Mouse (Mus musculus): Measurements from ENCODE around the gene Yars. TPM values are rescaled to one million over a fixed set of nuclear protein-coding genes. Genes with fewer than 3 reads are reported as not detected.

The Yars gene
- polyA plus RNA-seq, 1 experiment from 2014 or later = 102 TPM

- H3K27me3 ChIP-seq (ENCODE audit: control insufficient read depth, insufficient read depth, low read length) = peaks cover 40% of the 10 kb centered on the region
- peak overlapping the region; percentile 17 for H3K4me2 ChIP-seq (replicated peaks; ENCODE audit: low read depth, low read length)
- DNase-seq (ENCODE audit: low spot score) (no peak), ATAC-seq (ENCODE audit: low FRiP score) (no peak)
- H3K9me3 ChIP-seq (ENCODE audit: control insufficient read depth, low read length) = no peaks in the 10 kb centered on the region
- H3K4me1 ChIP-seq (replicated peaks; ENCODE audit: control insufficient read depth, insufficient read depth, low read length) = peaks cover 13% of the 10 kb centered on the region
- H3K27ac ChIP-seq (ENCODE audit: low read depth, low read length) = no peak overlapping the region
- WGBS = 14% methylated on average over 15 of the region's 15 CpGs
- H3K36me3 ChIP-seq (ENCODE audit: control insufficient read depth, insufficient read depth, low read length) = no peaks in the 10 kb centered on the region
- H3K4me3 ChIP-seq (ENCODE audit: low read depth, low read length) = no peak overlapping the region
- no peak overlapping the region for H3K9ac ChIP-seq (ENCODE audit: low read depth, low read length)
These were observed 61.4 kb downstream of the Yars start for GRCm38 (mm10) chr4:129250759-129251481.

GRCm38 (mm10) chr4:129251482-129252125, 62.0 kb downstream of the Yars start:
- H3K9me3 ChIP-seq (ENCODE audit: control insufficient read depth, low read length) = no peaks in the 10 kb centered on the region
- ATAC-seq (ENCODE audit: low FRiP score) = peak; percentile 43; the same call in 1 of the 2 replicates
- H3K4me3 ChIP-seq (ENCODE audit: low read depth, low read length) = no peak overlapping the region
- peak overlapping the region; percentile 17; the same call in 1 of the 2 replicates for H3K4me2 ChIP-seq (replicated peaks; ENCODE audit: low read depth, low read length)
- no peak overlapping the region for H3K9ac ChIP-seq (ENCODE audit: low read depth, low read length)
- peaks cover 35% of the 10 kb centered on the region for H3K27me3 ChIP-seq (ENCODE audit: control insufficient read depth, insufficient read depth, low read length)
- peaks cover 13% of the 10 kb centered on the region for H3K4me1 ChIP-seq (replicated peaks; ENCODE audit: control insufficient read depth, insufficient read depth, low read length)
- WGBS = 2% methylated on average over 15 of the region's 15 CpGs
- peak; percentile 46 for DNase-seq (ENCODE audit: low spot score)
- H3K36me3 ChIP-seq (ENCODE audit: control insufficient read depth, insufficient read depth, low read length) = no peaks in the 10 kb centered on the region
- H3K27ac ChIP-seq (ENCODE audit: low read depth, low read length) = no peak overlapping the region

- Histone ChIP-seq H3K27me3 (ENCODE audit: control insufficient read depth, insufficient read depth, low read length) (peaks cover 26% of the 10 kb centered on the region), H3K9ac (ENCODE audit: low read depth, low read length) (no peak overlapping the region), H3K36me3 (ENCODE audit: control insufficient read depth, insufficient read depth, low read length) (no peaks in the 10 kb centered on the region), H3K4me2 (replicated peaks; ENCODE audit: low read depth, low read length) (no peak overlapping the region), H3K4me3 (ENCODE audit: low read depth, low read length) (no peak overlapping the region), H3K27ac (ENCODE audit: low read depth, low read length) (no peak overlapping the region), H3K9me3 (ENCODE audit: control insufficient read depth, low read length) (no peaks in the 10 kb centered on the region), H3K4me1 (replicated peaks; ENCODE audit: control insufficient read depth, insufficient read depth, low read length) (peaks cover 13% of the 10 kb centered on the region)
- WGBS = 82% methylated on average over 2 of the region's 2 CpGs
- no peak for ATAC-seq (ENCODE audit: low FRiP score)
- DNase-seq (ENCODE audit: low spot score) = no peak
These were observed 62.9 kb downstream of the Yars start for GRCm38 (mm10) chr4:129252492-129252891.

GRCm38 (mm10) chr4:129254571-129254970, 65.0 kb downstream of the Yars start:
- Histone ChIP-seq H3K9me3 (ENCODE audit: control insufficient read depth, low read length) (no peaks in the 10 kb centered on the region), H3K9ac (ENCODE audit: low read depth, low read length) (no peak overlapping the region), H3K4me2 (replicated peaks; ENCODE audit: low read depth, low read length) (no peak overlapping the region), H3K36me3 (ENCODE audit: control insufficient read depth, insufficient read depth, low read length) (no peaks in the 10 kb centered on the region), H3K27ac (ENCODE audit: low read depth, low read length) (no peak overlapping the region), H3K27me3 (ENCODE audit: control insufficient read depth, insufficient read depth, low read length) (peaks cover 10% of the 10 kb centered on the region; the same call in 1 of the 2 replicates), H3K4me1 (replicated peaks; ENCODE audit: control insufficient read depth, insufficient read depth, low read length) (peaks cover 7% of the 10 kb centered on the region), H3K4me3 (ENCODE audit: low read depth, low read length) (no peak overlapping the region)
- DNase-seq (ENCODE audit: low spot score) (no peak), ATAC-seq (ENCODE audit: low FRiP score) (no peak)
- WGBS = 98% methylated on average over 3 of the region's 3 CpGs

- peaks cover 3% of the 10 kb centered on the region; the same call in 1 of the 2 replicates for H3K27me3 ChIP-seq (ENCODE audit: control insufficient read depth, insufficient read depth, low read length)
- WGBS = 24% methylated on average over 8 of the region's 8 CpGs
- no peaks in the 10 kb centered on the region for H3K9me3 ChIP-seq (ENCODE audit: control insufficient read depth, low read length)
- no peak overlapping the region for H3K4me2 ChIP-seq (replicated peaks; ENCODE audit: low read depth, low read length)
- ATAC-seq (ENCODE audit: low FRiP score) (no peak), DNase-seq (ENCODE audit: low spot score) (no peak)
- H3K4me3 ChIP-seq (ENCODE audit: low read depth, low read length) = no peak overlapping the region
- no peak overlapping the region for H3K27ac ChIP-seq (ENCODE audit: low read depth, low read length)
- H3K36me3 ChIP-seq (ENCODE audit: control insufficient read depth, insufficient read depth, low read length) = no peaks in the 10 kb centered on the region
- peaks cover 5% of the 10 kb centered on the region for H3K4me1 ChIP-seq (replicated peaks; ENCODE audit: control insufficient read depth, insufficient read depth, low read length)
- no peak overlapping the region for H3K9ac ChIP-seq (ENCODE audit: low read depth, low read length)
These were observed 67.2 kb downstream of the Yars start for GRCm38 (mm10) chr4:129256450-129257380.

- no peak overlapping the region for H3K27ac ChIP-seq (ENCODE audit: low read depth, low read length)
- DNase-seq (ENCODE audit: low spot score) = no peak
These were observed 69.5 kb downstream of the Yars start for GRCm38 (mm10) chr4:129259101-129259500.

GRCm38 (mm10) chr4:129260678-129261077, 71.1 kb downstream of the Yars start:
- DNase-seq (ENCODE audit: low spot score) (no peak), ATAC-seq (ENCODE audit: low FRiP score) (no peak)
- no peak overlapping the region for H3K4me3 ChIP-seq (ENCODE audit: low read depth, low read length)
- no peaks in the 10 kb centered on the region for H3K9me3 ChIP-seq (ENCODE audit: control insufficient read depth, low read length)
- H3K9ac ChIP-seq (ENCODE audit: low read depth, low read length) = no peak overlapping the region
- H3K27ac ChIP-seq (ENCODE audit: low read depth, low read length) = no peak overlapping the region
- 19% methylated on average over 6 of the region's 6 CpGs for WGBS
- no peaks in the 10 kb centered on the region for H3K36me3 ChIP-seq (ENCODE audit: control insufficient read depth, insufficient read depth, low read length)
- peaks cover 5% of the 10 kb centered on the region for H3K4me1 ChIP-seq (replicated peaks; ENCODE audit: control insufficient read depth, insufficient read depth, low read length)
- no peak overlapping the region for H3K4me2 ChIP-seq (replicated peaks; ENCODE audit: low read depth, low read length)
- H3K27me3 ChIP-seq (ENCODE audit: control insufficient read depth, insufficient read depth, low read length) = no peaks in the 10 kb centered on the region

More at GRCm38 (mm10) chr4:129259101-129259500, 69.5 kb downstream of the Yars start:
- H3K27me3 ChIP-seq (ENCODE audit: control insufficient read depth, insufficient read depth, low read length) = no peaks in the 10 kb centered on the region
- no peak for ATAC-seq (ENCODE audit: low FRiP score)
- H3K4me2 ChIP-seq (replicated peaks; ENCODE audit: low read depth, low read length) = no peak overlapping the region
- peaks cover 5% of the 10 kb centered on the region for H3K4me1 ChIP-seq (replicated peaks; ENCODE audit: control insufficient read depth, insufficient read depth, low read length)
- no peaks in the 10 kb centered on the region for H3K36me3 ChIP-seq (ENCODE audit: control insufficient read depth, insufficient read depth, low read length)
- WGBS = 51% methylated on average over 4 of the region's 4 CpGs
- H3K9me3 ChIP-seq (ENCODE audit: control insufficient read depth, low read length) = no peaks in the 10 kb centered on the region
- no peak overlapping the region for H3K9ac ChIP-seq (ENCODE audit: low read depth, low read length)
- H3K4me3 ChIP-seq (ENCODE audit: low read depth, low read length) = no peak overlapping the region

GRCm38 (mm10) chr4:129261196-129261595, 71.6 kb downstream of the Yars start, which contains the start of gene C77080:
Gene C77080, minus strand, starts transcription at chr4:129261404.
- H3K4me1 ChIP-seq (replicated peaks; ENCODE audit: control insufficient read depth, insufficient read depth, low read length) = peaks cover 5% of the 10 kb centered on the region
- 24% methylated on average over 2 of the region's 4 CpGs for WGBS
- no peak for DNase-seq (ENCODE audit: low spot score)
- no peak within 1 kb of the TSS for H3K27ac ChIP-seq (ENCODE audit: low read depth, low read length)
- H3K27me3 ChIP-seq (ENCODE audit: control insufficient read depth, insufficient read depth, low read length) = no peaks in the 10 kb centered on the region
- H3K4me3 ChIP-seq (ENCODE audit: low read depth, low read length) = no peak within 1 kb of the TSS
- ATAC-seq (ENCODE audit: low FRiP score) = no peak
- no peaks in the 10 kb centered on the region for H3K9me3 ChIP-seq (ENCODE audit: control insufficient read depth, low read length)
- H3K4me2 ChIP-seq (replicated peaks; ENCODE audit: low read depth, low read length) = no peak within 1 kb of the TSS
- no peaks in the 10 kb centered on the region for H3K36me3 ChIP-seq (ENCODE audit: control insufficient read depth, insufficient read depth, low read length)
- no peak within 1 kb of the TSS for H3K9ac ChIP-seq (ENCODE audit: low read depth, low read length)

All from hindbrain, embryonic 11.5 days (tissue).